Mouse (Mus musculus) liver, embryonic 15.5 days (tissue): ENCODE results near the gene Hsd11b1. TPM values are rescaled to one million over a fixed set of nuclear protein-coding genes. Genes with fewer than 3 reads are reported as not detected.
A peak's percentile ranks its signal among the peaks of the same experiment; 100 is the strongest.

Experiments
- ATAC-seq: fragments of 200-750 bp; cut with Nextera tagmentation; 2 replicates; pipeline ENCODE4 v1.8.0; 2017; ENCODE audit warnings: moderate number of reproducible peaks, mild to moderate bottlenecking, moderate library complexity; ENCODE audit not compliant: insufficient read depth
- H3K27ac ChIP-seq: fragments of 300-500 bp; sonication (generic); replicated peaks from 2 replicates; pipeline ENCODE4 v1.5.1; 2015; ENCODE audit warnings: mild to moderate bottlenecking, inconsistent platforms
- H3K27me3 ChIP-seq: fragments of 300-500 bp; sonication (generic); 2 replicates; pipeline ENCODE4 v1.6.1; 2015; ENCODE audit warnings: mild to moderate bottlenecking, inconsistent platforms
- H3K36me3 ChIP-seq: fragments of 300-500 bp; sonication (generic); replicated peaks from 2 replicates; pipeline ENCODE4 v1.6.1; 2015; ENCODE audit warnings: moderate library complexity, mild to moderate bottlenecking, inconsistent platforms
- H3K4me1 ChIP-seq: fragments of 300-500 bp; sonication (generic); replicated peaks from 2 replicates; pipeline ENCODE4 v1.6.1; 2015; ENCODE audit warnings: inconsistent platforms
- H3K4me2 ChIP-seq: fragments of 300-500 bp; sonication (generic); 2 replicates; pipeline ENCODE4 v1.6.1; 2015; ENCODE audit warnings: moderate library complexity, mild to moderate bottlenecking, inconsistent platforms
- H3K4me3 ChIP-seq: fragments of 300-500 bp; sonication (generic); replicated peaks from 2 replicates; pipeline ENCODE4 v1.5.1; 2015; ENCODE audit warnings: mild to moderate bottlenecking, inconsistent platforms
- H3K9ac ChIP-seq: fragments of 300-500 bp; sonication (generic); 2 replicates; pipeline ENCODE4 v1.6.1; 2015; ENCODE audit warnings: moderate library complexity, mild to moderate bottlenecking, inconsistent platforms
- H3K9me3 ChIP-seq: fragments of 300-500 bp; sonication (generic); replicated peaks from 2 replicates; pipeline ENCODE4 v1.6.1; 2016; ENCODE audit warnings: inconsistent platforms
- WGBS: fragments of 180-500 bp; shearing (Covaris S2); methylation state at CpG from one replicate; pipeline ENCODE4 v1.1.7; 2015; ENCODE audit warnings: mixed read lengths; ENCODE audit not compliant: insufficient replicate concordance; 5-methylcytosine and 5-hydroxymethylcytosine counted together
- polyA plus RNA-seq: library from polyadenylated mRNA; unstranded; fragments of >200 nt; fragmentation: Nextera tagmentation; extraction: Ambion mirVana; gene quantifications from 2 replicates; pipeline ENCODE4 v1.2.1, GENCODE M21; 2015

Gene Hsd11b1
- polyA plus RNA-seq, 1 experiment from 2014 or later = 12.7 TPM

DNA sequence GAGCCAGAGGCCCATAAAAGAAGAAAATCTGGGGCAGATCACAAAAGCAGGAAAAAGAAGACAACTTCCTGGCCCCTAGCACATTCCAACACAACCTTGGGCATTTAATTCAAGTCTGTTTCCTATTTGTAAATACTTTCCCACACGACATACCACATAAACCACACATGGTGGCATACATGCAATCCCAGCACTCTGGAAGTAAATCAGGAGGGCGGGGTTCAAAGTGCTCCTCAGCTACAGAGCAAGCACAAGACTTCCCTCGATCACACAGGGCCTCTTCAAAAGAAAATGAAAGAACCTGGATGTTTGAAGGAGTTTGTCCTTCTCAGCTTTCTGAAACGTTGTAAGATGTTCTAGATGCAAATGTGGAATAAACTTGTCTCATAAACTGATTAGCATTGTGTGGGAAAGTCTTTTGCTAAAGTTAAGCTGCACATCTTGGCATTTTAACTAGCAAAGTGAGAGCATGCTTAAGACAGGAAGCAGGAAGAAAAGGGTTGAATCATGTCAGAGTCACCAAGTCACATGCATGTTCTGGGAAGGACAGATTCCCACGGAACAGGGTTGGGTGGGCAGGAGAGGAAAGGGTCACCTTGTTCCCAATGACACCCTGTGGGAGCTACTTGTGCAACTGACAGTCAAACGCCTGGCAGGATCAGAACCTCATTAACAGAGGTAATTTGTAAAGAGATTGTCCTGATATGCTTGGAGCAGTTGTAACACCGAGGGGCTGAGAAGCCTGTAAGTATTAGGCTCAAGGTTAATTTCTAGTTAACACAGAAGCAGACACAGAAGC lies 37.0 kb downstream of the Hsd11b1 start:
- H3K4me3 ChIP-seq = no peak overlapping the region
- no peak overlapping the region for H3K9ac ChIP-seq
- H3K4me1 ChIP-seq = peaks cover 7% of the 10 kb centered on the region; the same call in 1 of the 2 replicates
- no peak overlapping the region for H3K27ac ChIP-seq
- H3K4me2 ChIP-seq = no peak overlapping the region
- no peak for ATAC-seq
- H3K36me3 ChIP-seq = no peaks in the 10 kb centered on the region
- no peaks in the 10 kb centered on the region for H3K27me3 ChIP-seq
- no peaks in the 10 kb centered on the region for H3K9me3 ChIP-seq
- WGBS = 29% methylated on average over 7 of the region's 7 CpGs

GRCm38 (mm10) chr1:193226114-193226513 lies 37.8 kb downstream of the Hsd11b1 start:
- no peak overlapping the region for H3K9ac ChIP-seq

GRCm38 (mm10) chr1:193225531-193225930 lies 38.3 kb downstream of the Hsd11b1 start:
- Histone ChIP-seq H3K4me1 (peaks cover 4% of the 10 kb centered on the region; the same call in 1 of the 2 replicates), H3K36me3 (no peaks in the 10 kb centered on the region), H3K4me2 (no peak overlapping the region), H3K4me3 (no peak overlapping the region), H3K27me3 (no peaks in the 10 kb centered on the region), H3K27ac (no peak overlapping the region), H3K9me3 (no peaks in the 10 kb centered on the region), H3K9ac (no peak overlapping the region)
- 57% methylated on average over 3 of the region's 3 CpGs for WGBS
- no peak for ATAC-seq

More at GRCm38 (mm10) chr1:193226114-193226513, 37.8 kb downstream of the Hsd11b1 start:
- H3K27ac ChIP-seq = no peak overlapping the region
- H3K27me3 ChIP-seq = no peaks in the 10 kb centered on the region
- WGBS = 70% methylated on average over 4 of the region's 4 CpGs
- H3K36me3 ChIP-seq = no peaks in the 10 kb centered on the region
- H3K9me3 ChIP-seq = no peaks in the 10 kb centered on the region
- ATAC-seq = no peak
- H3K4me3 ChIP-seq = no peak overlapping the region
- no peak overlapping the region for H3K4me2 ChIP-seq
- H3K4me1 ChIP-seq = peaks cover 7% of the 10 kb centered on the region; the same call in 1 of the 2 replicates

DNA sequence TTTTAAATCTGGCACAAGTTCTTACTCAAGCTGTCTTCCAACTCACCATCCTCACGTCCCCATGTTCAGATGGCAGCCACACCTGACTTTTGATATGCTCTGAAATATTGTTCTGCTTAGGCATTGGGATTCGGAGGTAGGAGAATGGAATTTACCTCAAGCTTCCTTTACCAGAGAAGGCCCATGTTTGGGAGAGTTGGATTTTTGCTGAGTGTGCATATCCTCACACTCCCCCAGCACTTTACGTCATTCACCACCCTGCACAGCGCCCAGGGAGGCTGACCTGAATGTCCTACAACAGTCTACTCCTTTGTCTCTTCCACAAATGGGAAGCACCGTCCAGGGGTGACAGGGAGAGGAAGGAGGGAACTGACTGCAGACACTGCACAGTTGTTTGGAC lies 43.5 kb downstream of the Hsd11b1 start:
- H3K27ac ChIP-seq = no peak overlapping the region
- no peaks in the 10 kb centered on the region for H3K36me3 ChIP-seq
- no peak overlapping the region for H3K4me3 ChIP-seq
- no peaks in the 10 kb centered on the region for H3K27me3 ChIP-seq
- ATAC-seq = no peak
- no peaks in the 10 kb centered on the region for H3K9me3 ChIP-seq
- no peak overlapping the region for H3K9ac ChIP-seq
- 51% methylated on average over 5 of the region's 5 CpGs for WGBS
- no peak overlapping the region for H3K4me2 ChIP-seq
- no peaks in the 10 kb centered on the region for H3K4me1 ChIP-seq

- no peak for ATAC-seq
- Histone ChIP-seq H3K9ac (no peak overlapping the region), H3K36me3 (no peaks in the 10 kb centered on the region), H3K9me3 (no peaks in the 10 kb centered on the region), H3K27me3 (no peaks in the 10 kb centered on the region), H3K4me3 (no peak overlapping the region), H3K4me2 (no peak overlapping the region), H3K4me1 (no peaks in the 10 kb centered on the region), H3K27ac (no peak overlapping the region)
- WGBS = 48% methylated on average over 3 of the region's 3 CpGs
Observed at GRCm38 (mm10) chr1:193216000-193216399, 47.9 kb downstream of the Hsd11b1 start.

GRCm38 (mm10) chr1:193214053-193214452 lies 49.8 kb downstream of the Hsd11b1 start:
- Histone ChIP-seq H3K4me2 (no peak overlapping the region), H3K4me3 (no peak overlapping the region), H3K4me1 (no peaks in the 10 kb centered on the region), H3K9me3 (no peaks in the 10 kb centered on the region), H3K9ac (no peak overlapping the region), H3K36me3 (no peaks in the 10 kb centered on the region), H3K27me3 (no peaks in the 10 kb centered on the region), H3K27ac (no peak overlapping the region)
- ATAC-seq = no peak
- 46% methylated on average over 5 of the region's 5 CpGs for whole genome bisulfite sequencing

DNA sequence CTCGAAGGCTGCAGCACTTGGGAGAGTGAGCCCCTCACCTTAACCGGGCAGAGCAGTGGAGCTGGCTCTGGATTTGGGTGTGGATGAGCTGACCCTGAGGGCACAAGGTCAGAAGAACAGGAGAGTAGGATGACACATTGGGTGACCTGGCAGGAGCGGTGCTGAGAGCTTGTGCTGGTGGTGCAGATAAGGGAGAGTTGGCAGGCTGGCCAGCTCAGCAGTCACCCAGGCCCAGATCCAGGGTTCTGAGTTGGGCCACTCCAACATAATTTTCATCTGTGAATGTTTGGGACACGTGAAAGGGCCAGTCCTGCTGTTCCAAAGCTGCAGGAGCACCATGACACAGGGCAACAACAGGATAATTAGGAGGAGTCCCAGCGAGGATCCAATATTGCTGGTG lies 52.5 kb downstream of the Hsd11b1 start:
- Histone ChIP-seq H3K4me3 (no peak overlapping the region), H3K9ac (no peak overlapping the region), H3K4me1 (no peaks in the 10 kb centered on the region), H3K27me3 (no peaks in the 10 kb centered on the region), H3K9me3 (no peaks in the 10 kb centered on the region), H3K36me3 (no peaks in the 10 kb centered on the region), H3K27ac (no peak overlapping the region), H3K4me2 (no peak overlapping the region)
- WGBS = 57% methylated on average over 5 of the region's 5 CpGs
- ATAC-seq = no peak

- H3K4me1 ChIP-seq = no peaks in the 10 kb centered on the region; the same call in 1 of the 2 replicates
- H3K4me2 ChIP-seq = no peak overlapping the region
- no peak for ATAC-seq
- no peak overlapping the region for H3K4me3 ChIP-seq
- H3K9ac ChIP-seq = no peak overlapping the region
- H3K27me3 ChIP-seq = no peaks in the 10 kb centered on the region
- WGBS = 24% methylated on average over 2 of the region's 2 CpGs
- H3K9me3 ChIP-seq = no peaks in the 10 kb centered on the region
- no peak overlapping the region for H3K27ac ChIP-seq
- H3K36me3 ChIP-seq = no peaks in the 10 kb centered on the region
Observed at GRCm38 (mm10) chr1:193208178-193208577, 55.7 kb downstream of the Hsd11b1 start.

GRCm38 (mm10) chr1:193207503-193207902 lies 56.4 kb downstream of the Hsd11b1 start, which contains the start of gene Lamb3:
Gene Lamb3 (plus strand): TSS chr1:193207699.
- Histone ChIP-seq H3K4me2 (no peak within 1 kb of the TSS), H3K4me1 (no peaks in the 10 kb centered on the region; the same call in 1 of the 2 replicates), H3K9ac (no peak within 1 kb of the TSS), H3K27ac (no peak within 1 kb of the TSS), H3K36me3 (no peaks in the 10 kb centered on the region), H3K27me3 (no peaks in the 10 kb centered on the region), H3K4me3 (no peak within 1 kb of the TSS), H3K9me3 (no peaks in the 10 kb centered on the region)
- no peak for ATAC-seq
- WGBS = 46% methylated on average over 3 of the region's 3 CpGs

DNA sequence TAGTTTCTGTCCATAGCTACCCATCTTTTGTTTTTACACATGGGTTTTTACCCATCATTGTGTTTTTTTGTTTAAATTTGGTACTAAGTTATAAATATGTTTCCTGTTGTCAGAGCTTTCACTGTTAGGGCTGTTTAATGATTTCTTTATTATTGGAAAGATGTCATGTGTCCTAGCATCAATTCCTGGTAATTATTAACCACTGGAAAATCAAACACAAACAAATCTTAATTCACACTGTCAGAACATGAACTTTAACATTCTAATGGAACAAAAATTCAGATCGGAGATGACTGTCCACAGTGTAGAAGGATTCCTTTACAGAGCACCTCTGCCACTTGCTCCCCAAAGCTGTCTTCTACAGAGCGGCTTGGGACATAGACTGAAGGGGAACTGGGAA lies 58.4 kb downstream of the Hsd11b1 start:
- Histone ChIP-seq H3K4me3 (no peak overlapping the region), H3K27me3 (no peaks in the 10 kb centered on the region), H3K9ac (no peak overlapping the region), H3K36me3 (no peaks in the 10 kb centered on the region), H3K27ac (peak overlapping the region; percentile 14; the same call in 1 of the 2 replicates), H3K4me2 (no peak overlapping the region), H3K4me1 (no peaks in the 10 kb centered on the region; the same call in 1 of the 2 replicates), H3K9me3 (no peaks in the 10 kb centered on the region)
- no peak for ATAC-seq
- 68% methylated on average over 2 of the region's 2 CpGs for WGBS

- 54% methylated on average over 2 of the region's 2 CpGs for WGBS
Observed at GRCm38 (mm10) chr1:193203821-193204220, 60.1 kb downstream of the Hsd11b1 start.

More at GRCm38 (mm10) chr1:193203821-193204220, 60.1 kb downstream of the Hsd11b1 start:
- H3K4me3 ChIP-seq = no peak overlapping the region
- ATAC-seq = no peak
- no peaks in the 10 kb centered on the region for H3K36me3 ChIP-seq
- H3K4me1 ChIP-seq = peaks cover 3% of the 10 kb centered on the region; the same call in 1 of the 2 replicates
- no peak overlapping the region for H3K9ac ChIP-seq
- no peaks in the 10 kb centered on the region for H3K9me3 ChIP-seq
- no peak overlapping the region for H3K4me2 ChIP-seq
- no peak overlapping the region for H3K27ac ChIP-seq
- no peaks in the 10 kb centered on the region for H3K27me3 ChIP-seq
